Mouse (Mus musculus) kidney, adult 2 months (tissue): ENCODE measurements at regions not wholly inside any gene's neighbourhood (a gene's known extent, or its start where the extent isn't known, plus 50 kb on each side); places are given as distances from the start of the nearest gene placed in this dataset.

ENCODE experiments used
- CTCF ChIP-seq: fragments of 200-500 bp; conservative IDR thresholded peaks from 2 replicates; pipeline ENCODE4 v1.5.1; 2011; ENCODE audit warnings: low read depth, mild to moderate bottlenecking, control low read depth, low read length, moderate library complexity, mixed read lengths; ENCODE audit not compliant: insufficient read depth, insufficient read length
- POLR2A ChIP-seq: fragments of 200-500 bp; IDR thresholded peaks from one replicate; pipeline ENCODE4 v1.6.1; 2011; ENCODE audit warnings: low read depth, low read length, control low read depth

GRCm38 (mm10) chr4:93467998-93468397, 132.7 kb upstream of the Tusc1 start:
- TF ChIP-seq POLR2A (no peak), CTCF (no peak)
